Mouse (Mus musculus) ES-Bruce4 (cell line): ENCODE measurements at regions not wholly inside any gene's neighbourhood (a gene's known extent, or its start where the extent isn't known, plus 50 kb on each side); places are given as distances from the start of the nearest gene placed in this dataset.

ENCODE experiments used
- H3K27ac ChIP-seq: 2 replicates; pipeline ENCODE4 v1.5.1; 2012; ENCODE audit warnings: low read length, inconsistent platforms; ENCODE audit not compliant: insufficient read depth
- H3K27me3 ChIP-seq: 2 replicates; pipeline ENCODE4 v1.6.1; 2012; ENCODE audit warnings: mild to moderate bottlenecking, low read length, inconsistent platforms; ENCODE audit not compliant: control insufficient read depth, poor library complexity, insufficient read depth, severe bottlenecking
- H3K36me3 ChIP-seq: 2 replicates; pipeline ENCODE4 v1.6.1; 2012; ENCODE audit warnings: inconsistent platforms, mild to moderate bottlenecking, low read length, moderate library complexity; ENCODE audit not compliant: control insufficient read depth, poor library complexity, insufficient read depth, severe bottlenecking
- H3K4me1 ChIP-seq: one replicate; pipeline ENCODE4 v1.8.1; 2011; ENCODE audit warnings: low read length; ENCODE audit not compliant: control insufficient read depth, insufficient read depth
- H3K4me3 ChIP-seq: 2 replicates; pipeline ENCODE4 v1.5.1; 2011; ENCODE audit warnings: low read depth, mild to moderate bottlenecking, low read length
- H3K9ac ChIP-seq: 2 replicates; pipeline ENCODE4 v1.6.1; 2012; ENCODE audit warnings: low read depth, mild to moderate bottlenecking, inconsistent platforms; ENCODE audit not compliant: poor library complexity, severe bottlenecking
- H3K9me3 ChIP-seq: replicated peaks from 2 replicates; pipeline ENCODE4 v1.6.1; 2012; ENCODE audit warnings: mild to moderate bottlenecking, low read length, inconsistent platforms; ENCODE audit not compliant: control insufficient read depth, poor library complexity, insufficient read depth, severe bottlenecking
- CTCF ChIP-seq: IDR thresholded peaks from one replicate; pipeline ENCODE4 v1.8.1; 2011; ENCODE audit warnings: low read depth, low read length
- EP300 ChIP-seq: IDR thresholded peaks from 2 replicates; pipeline ENCODE4 v1.6.1; 2011; ENCODE audit warnings: low read depth, low read length; ENCODE audit not compliant: insufficient read depth
- POLR2A ChIP-seq: IDR thresholded peaks from one replicate; pipeline ENCODE4 v1.8.1; 2011; ENCODE audit warnings: low read length; ENCODE audit not compliant: insufficient read depth

- Histone ChIP-seq H3K9ac (no peak overlapping the region), H3K9me3 (no peaks in the 10 kb centered on the region), H3K27me3 (no peaks in the 10 kb centered on the region), H3K36me3 (no peaks in the 10 kb centered on the region), H3K4me1 (no peaks in the 10 kb centered on the region), H3K4me3 (no peak overlapping the region), H3K27ac (no peak overlapping the region)
- TF ChIP-seq EP300, result no peak
- TF ChIP-seq CTCF, result no peak
Measured at GRCm38 (mm10) chr14:46678935-46679334, 81.4 kb upstream of the Cdkn3 start.

- no peak for TF ChIP-seq CTCF
- TF ChIP-seq POLR2A, result no peak
- TF ChIP-seq EP300, result no peak
- no peaks in the 10 kb centered on the region for H3K9me3 ChIP-seq
- no peaks in the 10 kb centered on the region for H3K36me3 ChIP-seq
- no peak overlapping the region for H3K4me3 ChIP-seq
- no peaks in the 10 kb centered on the region for H3K4me1 ChIP-seq
- no peak overlapping the region for H3K9ac ChIP-seq
- H3K27ac ChIP-seq, result no peak overlapping the region
- no peaks in the 10 kb centered on the region for H3K27me3 ChIP-seq
Measured at GRCm38 (mm10) chr14:46671482-46672225, 88.7 kb upstream of the Cdkn3 start.

- Histone ChIP-seq H3K9me3 (no peaks in the 10 kb centered on the region), H3K27me3 (no peaks in the 10 kb centered on the region), H3K4me3 (no peak overlapping the region), H3K4me1 (no peaks in the 10 kb centered on the region), H3K9ac (no peak overlapping the region), H3K27ac (no peak overlapping the region), H3K36me3 (no peaks in the 10 kb centered on the region)
- TF ChIP-seq EP300 (no peak), POLR2A (no peak), CTCF (no peak)
Measured at GRCm38 (mm10) chr14:46671062-46671461, 89.3 kb upstream of the Cdkn3 start.

- no peaks in the 10 kb centered on the region for H3K4me1 ChIP-seq
- H3K27ac ChIP-seq, result no peak overlapping the region
- H3K27me3 ChIP-seq, result no peaks in the 10 kb centered on the region
- H3K9me3 ChIP-seq, result no peaks in the 10 kb centered on the region
- TF ChIP-seq EP300, result no peak
- no peak for TF ChIP-seq POLR2A
- TF ChIP-seq CTCF, result no peak
- H3K4me3 ChIP-seq, result no peak overlapping the region
- no peak overlapping the region for H3K9ac ChIP-seq
- H3K36me3 ChIP-seq, result no peaks in the 10 kb centered on the region
Measured at GRCm38 (mm10) chr14:46670221-46671046, 89.9 kb upstream of the Cdkn3 start.

DNA sequence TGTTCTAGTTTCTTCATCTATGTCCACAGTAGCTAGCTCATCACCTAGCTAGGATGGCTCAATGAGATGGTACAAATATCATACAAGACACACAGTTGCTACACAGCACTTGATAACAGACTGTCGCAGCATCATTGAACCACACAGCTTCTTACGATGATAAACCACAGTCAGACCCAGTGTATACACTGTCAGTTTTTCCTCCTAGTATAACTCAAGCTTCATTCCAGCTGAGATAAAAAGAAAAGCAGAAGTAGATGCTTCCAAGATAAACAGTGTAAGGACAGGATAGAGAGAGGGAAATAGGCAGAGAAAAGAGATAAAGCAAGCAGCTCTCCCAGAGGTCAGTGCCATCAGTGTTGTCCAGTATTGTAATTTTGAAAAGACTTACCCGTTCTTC is 92.1 kb upstream of the Cdkn3 start:
- no peak overlapping the region for H3K4me3 ChIP-seq
- no peaks in the 10 kb centered on the region for H3K4me1 ChIP-seq
- no peaks in the 10 kb centered on the region for H3K27me3 ChIP-seq
- H3K9ac ChIP-seq, result no peak overlapping the region
- TF ChIP-seq EP300 (no peak), CTCF (no peak), POLR2A (no peak)
- no peak overlapping the region for H3K27ac ChIP-seq
- no peaks in the 10 kb centered on the region for H3K9me3 ChIP-seq
- H3K36me3 ChIP-seq, result no peaks in the 10 kb centered on the region

GRCm38 (mm10) chr14:46664305-46664704 is 96.0 kb upstream of the Cdkn3 start:
- TF ChIP-seq EP300 (no peak), POLR2A (no peak), CTCF (no peak)
- H3K9me3 ChIP-seq, result no peaks in the 10 kb centered on the region
- H3K4me1 ChIP-seq, result no peaks in the 10 kb centered on the region
- H3K9ac ChIP-seq, result no peak overlapping the region
- H3K27me3 ChIP-seq, result no peaks in the 10 kb centered on the region
- H3K4me3 ChIP-seq, result no peak overlapping the region
- H3K36me3 ChIP-seq, result no peaks in the 10 kb centered on the region
- no peak overlapping the region for H3K27ac ChIP-seq
